Mouse (Mus musculus): ENCODE results near the gene Lhx3. TPM values are rescaled to one million over a fixed set of nuclear protein-coding genes. Genes with fewer than 3 reads are reported as not detected.

Lhx3 gene
- total RNA-seq, 2 experiments from 2014 or later = not detected

GRCm38 (mm10) chr2:26153909-26154340 is 54.2 kb downstream of the Lhx3 start:
- intact Hi-C loops (cut with DNase I) = loop anchor here (1.0 to 10.0 kb wide), 3 partner anchors 73 to 411 kb away; no protein-coding TSS in a partner anchor
- DNase-seq (ENCODE audit: low spot score) = no peak

- intact Hi-C loops (cut with DNase I) = loop anchor here (10.0 kb wide), 1 partner anchor 412 kb away; no protein-coding TSS in a partner anchor
- no peak for DNase-seq (ENCODE audit: low spot score)
Measured at GRCm38 (mm10) chr2:26153295-26153694, 54.8 kb downstream of the Lhx3 start.

Other genes with a start within 250 kb of the Lhx3 start
- gene Camsap1, start 225.0 kb downstream of the Lhx3 start, total RNA-seq (2021) = 10 to 100 TPM; 34.2 to 36.2 TPM
- gene Ubac1, start 186.5 kb downstream of the Lhx3 start, total RNA-seq (2021) = 10 to 100 TPM; 90.4 to 92.4 TPM
- 10 to 100 TPM; 25.5 to 28.9 TPM for gene Nacc2, start 85.1 kb downstream of the Lhx3 start, total RNA-seq (2021)
- gene Qsox2, start 29.2 kb upstream of the Lhx3 start, total RNA-seq (2021) = 10 to 100 TPM; 15.8 to 15.9 TPM
- under 1 TPM; 0.08 to 0.18 TPM for gene Ccdc187, start 86.3 kb upstream of the Lhx3 start, total RNA-seq (2021)
- 100 to 1,000 TPM; 195 to 226 TPM for gene Gpsm1, start 107.2 kb upstream of the Lhx3 start, total RNA-seq (2021)
- 10 to 100 TPM; 20.0 to 21.8 TPM for gene Dnlz, start 143.8 kb upstream of the Lhx3 start, total RNA-seq (2021)
- gene Card9, start 152.6 kb upstream of the Lhx3 start, total RNA-seq (2021) = 1 to 10 TPM; 1.8 to 1.9 TPM
- 10 to 100 TPM in 1 of 2 experiments, 1 to 10 TPM in 1; 8.9 to 11.2 TPM for gene Snapc4, start 172.4 kb upstream of the Lhx3 start, total RNA-seq (2021)
- 10 to 100 TPM; 49.1 to 50.1 TPM for gene Entr1, start 181.0 kb upstream of the Lhx3 start, total RNA-seq (2021)
- 100 to 1,000 TPM; 129 to 130 TPM for gene Pmpca, start 181.1 kb upstream of the Lhx3 start, total RNA-seq (2021)
- 10 to 100 TPM; 15.2 to 16.9 TPM for gene Inpp5e, start 200.9 kb upstream of the Lhx3 start, total RNA-seq (2021)
- 10 to 100 TPM; 34.9 to 38.8 TPM for gene Sec16a, start 236.9 kb upstream of the Lhx3 start, total RNA-seq (2021)

Measured in heart, postnatal 25 days (tissue).